Mouse (Mus musculus) hindbrain, embryonic 13.5 days (tissue): ENCODE results near the gene Myo9a. TPM values are rescaled to one million over a fixed set of nuclear protein-coding genes. Genes with fewer than 3 reads are reported as not detected.
"Not testable (repeated sequence)": the region's sequence is repeated elsewhere in the genome, so short reads cannot be mapped to it uniquely, and the experiment has no call there.

Source experiments
- ATAC-seq: fragments of 200-750 bp; cut with Nextera tagmentation; 2 replicates; pipeline ENCODE4 v1.8.0; 2017; ENCODE audit warnings: moderate TSS enrichment; ENCODE audit not compliant: low FRiP score
- H3K27ac ChIP-seq: fragments of 300-500 bp; sonication (generic); 2 replicates; pipeline ENCODE4 v1.5.1; 2015; ENCODE audit warnings: inconsistent platforms, mild to moderate bottlenecking, moderate library complexity
- H3K27me3 ChIP-seq: fragments of 300-500 bp; sonication (generic); 2 replicates; pipeline ENCODE4 v1.6.1; 2015; ENCODE audit warnings: mild to moderate bottlenecking, inconsistent platforms
- H3K36me3 ChIP-seq: fragments of 300-500 bp; sonication (generic); 2 replicates; pipeline ENCODE4 v1.6.1; 2015; ENCODE audit warnings: mild to moderate bottlenecking, inconsistent platforms
- H3K4me1 ChIP-seq: fragments of 300-500 bp; sonication (generic); replicated peaks from 2 replicates; pipeline ENCODE4 v1.6.1; 2015; ENCODE audit warnings: inconsistent platforms
- H3K4me2 ChIP-seq: fragments of 300-500 bp; sonication (generic); 2 replicates; pipeline ENCODE4 v1.6.1; 2015; ENCODE audit warnings: inconsistent platforms, mild to moderate bottlenecking, moderate library complexity
- H3K4me3 ChIP-seq: fragments of 300-500 bp; sonication (generic); 2 replicates; pipeline ENCODE4 v1.5.1; 2015; ENCODE audit warnings: mild to moderate bottlenecking, inconsistent platforms
- H3K9ac ChIP-seq: fragments of 300-500 bp; sonication (generic); 2 replicates; pipeline ENCODE4 v1.6.1; 2015; ENCODE audit warnings: mild to moderate bottlenecking, inconsistent platforms
- H3K9me3 ChIP-seq: fragments of 300-500 bp; sonication (generic); 2 replicates; pipeline ENCODE4 v1.6.1; 2016; ENCODE audit warnings: inconsistent platforms
- WGBS: fragments of 180-500 bp; shearing (Covaris S2); methylation state at CpG from one replicate; pipeline ENCODE4 v1.1.7; 2015; 5-methylcytosine and 5-hydroxymethylcytosine counted together
- polyA plus RNA-seq: library from polyadenylated mRNA; unstranded; fragments of >200 nt; fragmentation: Nextera tagmentation; extraction: Ambion mirVana; gene quantifications from 2 replicates; pipeline ENCODE4 v1.2.1, GENCODE M21; 2015

The Myo9a gene
- polyA plus RNA-seq, 1 experiment from 2014 or later, result 24.7 TPM

- no peak overlapping the region for H3K27ac ChIP-seq
- no peak for ATAC-seq
These were observed 202.9 kb downstream of the Myo9a start for GRCm38 (mm10) chr9:59953556-59953955.

GRCm38 (mm10) chr9:59955199-59955598 lies 204.5 kb downstream of the Myo9a start:
- no peak for ATAC-seq
- no peaks in the 10 kb centered on the region for H3K36me3 ChIP-seq
- no peaks in the 10 kb centered on the region for H3K4me1 ChIP-seq

More at GRCm38 (mm10) chr9:59953556-59953955, 202.9 kb downstream of the Myo9a start:
- H3K36me3 ChIP-seq, result no peaks in the 10 kb centered on the region
- H3K4me1 ChIP-seq, result no peaks in the 10 kb centered on the region
- H3K4me3 ChIP-seq, result no peak overlapping the region
- no peaks in the 10 kb centered on the region for H3K9me3 ChIP-seq
- 84% methylated on average over 7 of the region's 7 CpGs for WGBS
- no peak overlapping the region for H3K9ac ChIP-seq
- no peak overlapping the region for H3K4me2 ChIP-seq
- H3K27me3 ChIP-seq, result no peaks in the 10 kb centered on the region

GRCm38 (mm10) chr9:59955692-59956091 lies 205.0 kb downstream of the Myo9a start:
- Histone ChIP-seq H3K4me1 (no peaks in the 10 kb centered on the region), H3K36me3 (no peaks in the 10 kb centered on the region), H3K27ac (no peak overlapping the region), H3K4me3 (no peak overlapping the region), H3K9ac (no peak overlapping the region), H3K27me3 (no peaks in the 10 kb centered on the region), H3K4me2 (no peak overlapping the region), H3K9me3 (no peaks in the 10 kb centered on the region)
- 75% methylated on average over 6 of the region's 6 CpGs for WGBS
- ATAC-seq, result no peak

More at GRCm38 (mm10) chr9:59955199-59955598, 204.5 kb downstream of the Myo9a start:
- Histone ChIP-seq H3K27ac (no peak overlapping the region), H3K9ac (no peak overlapping the region), H3K4me3 (no peak overlapping the region), H3K27me3 (no peaks in the 10 kb centered on the region), H3K9me3 (no peaks in the 10 kb centered on the region), H3K4me2 (no peak overlapping the region)
- 66% methylated on average over 3 of the region's 3 CpGs for WGBS

- Histone ChIP-seq H3K4me2 (no peak overlapping the region), H3K36me3 (no peaks in the 10 kb centered on the region), H3K4me1 (peaks cover 5% of the 10 kb centered on the region), H3K9me3 (no peaks in the 10 kb centered on the region), H3K27ac (no peak overlapping the region), H3K4me3 (no peak overlapping the region), H3K27me3 (no peaks in the 10 kb centered on the region), H3K9ac (no peak overlapping the region)
- ATAC-seq, result no peak
- 49% methylated on average over 6 of the region's 6 CpGs for WGBS
These were observed 205.8 kb downstream of the Myo9a start for GRCm38 (mm10) chr9:59956496-59956895.

- not testable (repeated sequence) for H3K9ac ChIP-seq, H3K36me3 ChIP-seq, H3K9me3 ChIP-seq, H3K4me3 ChIP-seq, H3K27ac ChIP-seq, H3K4me1 ChIP-seq, H3K27me3 ChIP-seq, ATAC-seq, H3K4me2 ChIP-seq
- 71% methylated on average over 1 of the region's 1 CpGs for WGBS
These were observed 207.4 kb downstream of the Myo9a start for GRCm38 (mm10) chr9:59958115-59958514.

- no peak overlapping the region for H3K9ac ChIP-seq
- H3K4me1 ChIP-seq, result peaks cover 10% of the 10 kb centered on the region
- H3K9me3 ChIP-seq, result no peaks in the 10 kb centered on the region
- H3K27ac ChIP-seq, result no peak overlapping the region
- H3K36me3 ChIP-seq, result no peaks in the 10 kb centered on the region
- peak; percentile 52; the same call in 1 of the 2 replicates for ATAC-seq
- H3K4me3 ChIP-seq, result no peak overlapping the region
- H3K4me2 ChIP-seq, result no peak overlapping the region
- H3K27me3 ChIP-seq, result no peaks in the 10 kb centered on the region
- 2% methylated on average over 8 of the region's 8 CpGs for WGBS
These were observed 208.6 kb downstream of the Myo9a start for GRCm38 (mm10) chr9:59959276-59959675.

- Histone ChIP-seq H3K9ac (no peak within 1 kb of the TSS), H3K36me3 (no peaks in the 10 kb centered on the region), H3K9me3 (no peaks in the 10 kb centered on the region), H3K4me3 (no peak within 1 kb of the TSS), H3K4me1 (peaks cover 10% of the 10 kb centered on the region), H3K27ac (no peak within 1 kb of the TSS), H3K4me2 (no peak within 1 kb of the TSS), H3K27me3 (no peaks in the 10 kb centered on the region)
- WGBS, result 89% methylated on average over 10 of the region's 10 CpGs
- ATAC-seq, result no peak
These were observed 209.9 kb downstream of the Myo9a start, which contains the start of gene Nr2e3 for GRCm38 (mm10) chr9:59960559-59960958. Gene Nr2e3, minus strand, starts transcription at chr9:59960659.

GRCm38 (mm10) chr9:59961201-59961955 lies 210.7 kb downstream of the Myo9a start:
- ATAC-seq, result no peak
- Histone ChIP-seq H3K9me3 (no peaks in the 10 kb centered on the region), H3K27ac (no peak overlapping the region), H3K9ac (no peak overlapping the region), H3K4me3 (no peak overlapping the region), H3K4me2 (no peak overlapping the region), H3K4me1 (peaks cover 10% of the 10 kb centered on the region), H3K36me3 (no peaks in the 10 kb centered on the region), H3K27me3 (no peaks in the 10 kb centered on the region)
- 57% methylated on average over 14 of the region's 14 CpGs for WGBS

GRCm38 (mm10) chr9:59964367-59964766 lies 213.7 kb downstream of the Myo9a start:
- H3K9me3 ChIP-seq, result no peaks in the 10 kb centered on the region
- no peaks in the 10 kb centered on the region for H3K36me3 ChIP-seq
- no peaks in the 10 kb centered on the region for H3K27me3 ChIP-seq
- no peak overlapping the region for H3K4me2 ChIP-seq
- no peak overlapping the region for H3K4me3 ChIP-seq
- 55% methylated on average over 3 of the region's 3 CpGs for WGBS
- no peak overlapping the region for H3K9ac ChIP-seq
- ATAC-seq, result no peak
- peaks cover 10% of the 10 kb centered on the region for H3K4me1 ChIP-seq
- H3K27ac ChIP-seq, result no peak overlapping the region

GRCm38 (mm10) chr9:59965046-59965445 lies 214.3 kb downstream of the Myo9a start:
- H3K36me3 ChIP-seq, result no peaks in the 10 kb centered on the region
- peaks cover 10% of the 10 kb centered on the region for H3K4me1 ChIP-seq
- no peak overlapping the region for H3K4me3 ChIP-seq
- H3K9ac ChIP-seq, result no peak overlapping the region
- no peaks in the 10 kb centered on the region for H3K27me3 ChIP-seq
- no peaks in the 10 kb centered on the region for H3K9me3 ChIP-seq
- no peak overlapping the region for H3K4me2 ChIP-seq
- no peak overlapping the region for H3K27ac ChIP-seq
- ATAC-seq, result no peak
- WGBS, result 87% methylated on average over 10 of the region's 10 CpGs

- Histone ChIP-seq H3K9ac (no peak overlapping the region), H3K4me3 (no peak overlapping the region), H3K36me3 (no peaks in the 10 kb centered on the region), H3K27me3 (no peaks in the 10 kb centered on the region), H3K4me1 (no peaks in the 10 kb centered on the region), H3K9me3 (no peaks in the 10 kb centered on the region), H3K4me2 (no peak overlapping the region), H3K27ac (no peak overlapping the region)
- ATAC-seq, result no peak
- 34% methylated on average over 6 of the region's 6 CpGs for WGBS
These were observed 218.7 kb downstream of the Myo9a start for GRCm38 (mm10) chr9:59969383-59969782.

GRCm38 (mm10) chr9:59971263-59971662 lies 220.6 kb downstream of the Myo9a start:
- no peak for ATAC-seq
- no peaks in the 10 kb centered on the region for H3K27me3 ChIP-seq

More at GRCm38 (mm10) chr9:59971263-59971662, 220.6 kb downstream of the Myo9a start:
- no peak overlapping the region for H3K9ac ChIP-seq
- no peaks in the 10 kb centered on the region for H3K9me3 ChIP-seq
- no peaks in the 10 kb centered on the region for H3K36me3 ChIP-seq
- 72% methylated on average over 4 of the region's 4 CpGs for WGBS
- H3K27ac ChIP-seq, result no peak overlapping the region
- no peak overlapping the region for H3K4me2 ChIP-seq
- H3K4me3 ChIP-seq, result no peak overlapping the region
- no peaks in the 10 kb centered on the region for H3K4me1 ChIP-seq
